Mouse (Mus musculus) cerebellum, postnatal 10 days (tissue): ENCODE measurements around the gene Nat14.

Experiments
- DNase-seq, 2 experiments: peaks; one replicate each; pipeline ENCODE4 v3.0.0; 2021; ENCODE audit warnings: mixed read lengths in 2 of 2

Gene Nat14

GRCm38 (mm10) chr7:4920976-4921823 lies 628 bp upstream of the Nat14 start:
- peak; percentile 26 to 40 for DNase-seq

- DNase-seq: peak; percentile 94
Measured at GRCm38 (mm10) chr7:4922508-4922907, 680 bp downstream of the Nat14 start.

GRCm38 (mm10) chr7:4922931-4923565 lies 1.2 kb downstream of the Nat14 start:
- DNase-seq: peak; percentile 94

GRCm38 (mm10) chr7:4923586-4924364 lies 1.9 kb downstream of the Nat14 start:
- DNase-seq: peak; percentile 75 to 76

GRCm38 (mm10) chr7:4924483-4924882 lies 2.7 kb downstream of the Nat14 start:
- no peak for DNase-seq

GRCm38 (mm10) chr7:4924891-4925301 lies 3.1 kb downstream of the Nat14 start:
- DNase-seq: no peak

GRCm38 (mm10) chr7:4925441-4926381 lies 3.9 kb downstream of the Nat14 start, which contains the start of gene Ssc5d:
Gene Ssc5d (plus strand): TSS chr7:4925785.
- peak; percentile 58 to 72 for DNase-seq

GRCm38 (mm10) chr7:4926849-4927248 lies 5.0 kb downstream of the Nat14 start:
- DNase-seq: no peak

GRCm38 (mm10) chr7:4927711-4928110 lies 5.9 kb downstream of the Nat14 start:
- no peak for DNase-seq

- no peak for DNase-seq
Measured at GRCm38 (mm10) chr7:4928323-4928722, 6.5 kb downstream of the Nat14 start.

GRCm38 (mm10) chr7:4933103-4933502 lies 11.3 kb downstream of the Nat14 start:
- DNase-seq: peak; percentile 48 to 64

GRCm38 (mm10) chr7:4934160-4934914 lies 12.5 kb downstream of the Nat14 start:
- DNase-seq: no peak

- no peak for DNase-seq
Measured at GRCm38 (mm10) chr7:4936832-4937231, 15.0 kb downstream of the Nat14 start.

- no peak for DNase-seq
Measured at GRCm38 (mm10) chr7:4937392-4937791, 15.6 kb downstream of the Nat14 start.

GRCm38 (mm10) chr7:4938456-4938855 lies 16.6 kb downstream of the Nat14 start:
- peak; percentile 88 to 90 for DNase-seq

GRCm38 (mm10) chr7:4940068-4940479 lies 18.2 kb downstream of the Nat14 start:
- DNase-seq: peak; percentile 87 to 89

- DNase-seq: no peak
Measured at GRCm38 (mm10) chr7:4942673-4943072, 20.8 kb downstream of the Nat14 start.

GRCm38 (mm10) chr7:4943223-4943815 lies 21.5 kb downstream of the Nat14 start:
- DNase-seq: peak; percentile 96 to 98

GRCm38 (mm10) chr7:4947855-4948254 lies 26.0 kb downstream of the Nat14 start:
- peak; percentile 45 to 60 for DNase-seq

GRCm38 (mm10) chr7:4948386-4948785 lies 26.6 kb downstream of the Nat14 start:
- no peak for DNase-seq
